Mouse (Mus musculus): Measurements from ENCODE around the gene Prdm10. TPM values are rescaled to one million over a fixed set of nuclear protein-coding genes. Genes with fewer than 3 reads are reported as not detected.

Gene Prdm10
- total and polyA plus RNA-seq, 2 experiments from 2014 or later, result 5.1 to 16.0 TPM

DNA sequence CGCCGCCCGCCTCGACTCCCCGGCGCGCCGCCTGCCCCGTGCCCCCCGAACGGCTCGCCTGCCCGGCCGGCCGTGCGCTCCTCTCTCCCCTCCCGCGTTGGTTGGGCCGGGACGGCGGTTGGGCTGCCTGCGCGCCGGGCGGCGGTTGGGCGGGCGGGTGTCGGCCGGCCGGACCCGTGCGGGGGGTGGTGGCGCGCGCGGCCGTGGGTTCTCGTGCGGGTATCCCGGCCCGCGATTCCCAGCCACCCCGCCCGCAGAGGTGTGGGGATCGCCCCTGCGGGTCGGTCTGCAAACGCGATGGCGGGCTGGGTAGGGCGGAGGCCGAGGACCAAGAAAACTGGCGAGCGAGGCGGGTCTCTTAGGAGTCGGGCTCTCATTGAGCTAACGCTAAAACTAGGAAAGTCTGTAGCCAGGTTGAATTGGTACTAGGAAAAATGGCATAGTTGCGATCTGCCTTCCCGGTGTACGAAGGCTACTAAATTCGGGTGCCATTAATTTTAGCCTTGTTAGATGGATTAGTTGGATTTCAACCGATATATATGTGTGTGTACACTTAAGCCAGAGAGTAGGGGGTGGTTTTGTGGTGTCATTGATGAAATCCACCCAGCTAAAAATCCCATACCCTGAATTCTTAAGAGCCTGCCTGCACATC lies 799 bp downstream of the Prdm10 start:
- peak; percentile 76 for DNase-seq
- WGBS, result under 1% methylated on average over 40 of the region's 63 CpGs
- ATAC-seq, result peak; percentile 44

GRCm38 (mm10) chr9:31281663-31282015 lies 1.3 kb downstream of the Prdm10 start:
- Histone ChIP-seq H3K4me1 (ENCODE audit: insufficient read depth) (peaks cover 12% of the 10 kb centered on the region; the same call in 1 of the 2 replicates), H3K27ac (ENCODE audit: low read depth, low read length) (peak overlapping the region; percentile 98), H3K9me3 (ENCODE audit: low read length) (no peaks in the 10 kb centered on the region), H3K4me3 (ENCODE audit: low read depth, low read length) (peak overlapping the region; percentile 79), H3K9ac (peak overlapping the region; percentile 97), H3K4me2 (ENCODE audit: low read depth) (peak overlapping the region; percentile 78), H3K27me3 (ENCODE audit: insufficient read depth, low read length) (no peaks in the 10 kb centered on the region), H3K36me3 (ENCODE audit: insufficient read depth) (peaks cover 4% of the 10 kb centered on the region; the same call in 1 of the 2 replicates)
- ATAC-seq (no peak), DNase-seq (peak; percentile 63)
- WGBS, result 1% methylated on average over 11 of the region's 11 CpGs
- no peak for TF ChIP-seq CTCF (IDR thresholded peaks at IDR 0.05; ENCODE audit: low read depth)

More for the DNA sequence above, 799 bp downstream of the Prdm10 start:
- H3K27me3 ChIP-seq (ENCODE audit: insufficient read depth, low read length), result no peaks in the 10 kb centered on the region
- peaks cover 12% of the 10 kb centered on the region; the same call in 1 of the 2 replicates for H3K4me1 ChIP-seq (ENCODE audit: insufficient read depth)
- H3K4me2 ChIP-seq (ENCODE audit: low read depth), result peak overlapping the region; percentile 78
- no peaks in the 10 kb centered on the region for H3K9me3 ChIP-seq (ENCODE audit: low read length)
- peak overlapping the region; percentile 98 for H3K27ac ChIP-seq (ENCODE audit: low read depth, low read length)
- peak overlapping the region; percentile 79 for H3K4me3 ChIP-seq (ENCODE audit: low read depth, low read length)
- TF ChIP-seq CTCF (IDR thresholded peaks at IDR 0.05; ENCODE audit: low read depth), result no peak
- 0 out of 2 replicates have a peak, but pooled peaks cover 3% of the 10 kb centered on the region for H3K36me3 ChIP-seq (ENCODE audit: insufficient read depth)
- peak overlapping the region; percentile 97 for H3K9ac ChIP-seq

GRCm38 (mm10) chr9:31282536-31282935 lies 2.2 kb downstream of the Prdm10 start:
- TF ChIP-seq CTCF (IDR thresholded peaks at IDR 0.05; ENCODE audit: low read depth), result no peak
- no peaks in the 10 kb centered on the region for H3K27me3 ChIP-seq (ENCODE audit: insufficient read depth, low read length)
- H3K4me2 ChIP-seq (ENCODE audit: low read depth), result peak overlapping the region; percentile 78; the same call in 1 of the 2 replicates
- ATAC-seq (no peak), DNase-seq (no peak)
- no peaks in the 10 kb centered on the region for H3K9me3 ChIP-seq (ENCODE audit: low read length)
- no peak overlapping the region for H3K4me3 ChIP-seq (ENCODE audit: low read depth, low read length)
- H3K36me3 ChIP-seq (ENCODE audit: insufficient read depth), result peaks cover 7% of the 10 kb centered on the region; the same call in 1 of the 2 replicates
- H3K27ac ChIP-seq (ENCODE audit: low read depth, low read length), result no peak overlapping the region
- WGBS, result 8% methylated on average over 4 of the region's 4 CpGs
- no peak overlapping the region for H3K9ac ChIP-seq
- H3K4me1 ChIP-seq (ENCODE audit: insufficient read depth), result peaks cover 12% of the 10 kb centered on the region; the same call in 1 of the 2 replicates

GRCm38 (mm10) chr9:31283044-31283443 lies 2.7 kb downstream of the Prdm10 start:
- Histone ChIP-seq H3K9ac (no peak overlapping the region), H3K4me1 (ENCODE audit: insufficient read depth) (peaks cover 12% of the 10 kb centered on the region; the same call in 1 of the 2 replicates), H3K36me3 (ENCODE audit: insufficient read depth) (peaks cover 7% of the 10 kb centered on the region; the same call in 1 of the 2 replicates), H3K9me3 (ENCODE audit: low read length) (no peaks in the 10 kb centered on the region), H3K27ac (ENCODE audit: low read depth, low read length) (no peak overlapping the region), H3K27me3 (ENCODE audit: insufficient read depth, low read length) (no peaks in the 10 kb centered on the region), H3K4me3 (ENCODE audit: low read depth, low read length) (no peak overlapping the region), H3K4me2 (ENCODE audit: low read depth) (0 out of 2 replicates have a peak overlapping the region, but pooled peaks have one; percentile 78)
- no peak for TF ChIP-seq CTCF (IDR thresholded peaks at IDR 0.05; ENCODE audit: low read depth)
- WGBS, result 80% methylated on average over 4 of the region's 4 CpGs
- ATAC-seq, result no peak
- DNase-seq, result no peak

GRCm38 (mm10) chr9:31283911-31284310 lies 3.6 kb downstream of the Prdm10 start:
- H3K27me3 ChIP-seq (ENCODE audit: insufficient read depth, low read length), result no peaks in the 10 kb centered on the region
- TF ChIP-seq CTCF (IDR thresholded peaks at IDR 0.05; ENCODE audit: low read depth), result no peak
- peaks cover 12% of the 10 kb centered on the region; the same call in 1 of the 2 replicates for H3K4me1 ChIP-seq (ENCODE audit: insufficient read depth)
- DNase-seq (no peak), ATAC-seq (no peak)
- no peak overlapping the region for H3K27ac ChIP-seq (ENCODE audit: low read depth, low read length)
- peaks cover 7% of the 10 kb centered on the region; the same call in 1 of the 2 replicates for H3K36me3 ChIP-seq (ENCODE audit: insufficient read depth)
- no peak overlapping the region for H3K4me3 ChIP-seq (ENCODE audit: low read depth, low read length)
- H3K9ac ChIP-seq, result no peak overlapping the region
- no peak overlapping the region for H3K4me2 ChIP-seq (ENCODE audit: low read depth)
- 89% methylated on average over 3 of the region's 3 CpGs for WGBS
- H3K9me3 ChIP-seq (ENCODE audit: low read length), result no peaks in the 10 kb centered on the region

DNA sequence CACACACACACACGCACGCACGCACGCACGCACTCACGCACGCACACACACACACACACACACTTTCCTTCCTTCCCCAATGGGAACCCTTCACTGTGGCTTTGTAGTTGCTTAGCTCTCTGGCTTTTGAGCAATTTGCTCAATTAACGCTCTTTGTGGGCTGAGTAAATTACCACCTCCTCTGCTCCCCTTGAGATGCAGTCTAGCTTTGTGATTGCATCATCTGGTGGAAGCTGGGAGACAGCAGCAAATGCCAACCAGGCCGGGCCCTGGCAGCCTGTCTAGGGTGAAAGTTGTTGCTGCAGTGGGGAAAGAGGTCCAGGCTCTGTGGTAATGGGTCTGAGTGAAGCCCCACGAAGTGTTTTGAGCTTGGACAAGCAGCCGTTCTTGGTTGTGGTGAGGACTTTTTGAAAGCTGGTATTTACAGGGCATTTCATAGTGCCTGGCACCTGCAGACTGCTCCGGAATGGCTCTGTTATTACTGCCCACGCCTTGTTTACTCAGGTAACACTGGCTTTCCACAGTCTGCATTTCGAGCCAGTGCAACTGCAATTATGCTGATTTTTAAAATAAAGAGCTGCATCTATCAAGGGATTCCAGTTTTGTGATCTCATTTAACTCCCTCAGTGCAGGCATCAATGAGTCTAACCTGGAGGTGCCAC lies 10.0 kb downstream of the Prdm10 start:
- H3K27ac ChIP-seq (ENCODE audit: low read depth, low read length), result peak overlapping the region; percentile 31
- ATAC-seq (peak; percentile 88), DNase-seq (peak; percentile 61)
- H3K36me3 ChIP-seq (ENCODE audit: insufficient read depth), result peaks cover 4% of the 10 kb centered on the region; the same call in 1 of the 2 replicates
- H3K9me3 ChIP-seq (ENCODE audit: low read length), result no peaks in the 10 kb centered on the region
- no peaks in the 10 kb centered on the region for H3K4me1 ChIP-seq (ENCODE audit: insufficient read depth)
- no peak for TF ChIP-seq CTCF (IDR thresholded peaks at IDR 0.05; ENCODE audit: low read depth)
- no peak overlapping the region for H3K4me3 ChIP-seq (ENCODE audit: low read depth, low read length)
- no peaks in the 10 kb centered on the region for H3K27me3 ChIP-seq (ENCODE audit: insufficient read depth, low read length)
- no peak overlapping the region for H3K9ac ChIP-seq
- H3K4me2 ChIP-seq (ENCODE audit: low read depth), result no peak overlapping the region
- WGBS, result 32% methylated on average over 14 of the region's 14 CpGs

DNA sequence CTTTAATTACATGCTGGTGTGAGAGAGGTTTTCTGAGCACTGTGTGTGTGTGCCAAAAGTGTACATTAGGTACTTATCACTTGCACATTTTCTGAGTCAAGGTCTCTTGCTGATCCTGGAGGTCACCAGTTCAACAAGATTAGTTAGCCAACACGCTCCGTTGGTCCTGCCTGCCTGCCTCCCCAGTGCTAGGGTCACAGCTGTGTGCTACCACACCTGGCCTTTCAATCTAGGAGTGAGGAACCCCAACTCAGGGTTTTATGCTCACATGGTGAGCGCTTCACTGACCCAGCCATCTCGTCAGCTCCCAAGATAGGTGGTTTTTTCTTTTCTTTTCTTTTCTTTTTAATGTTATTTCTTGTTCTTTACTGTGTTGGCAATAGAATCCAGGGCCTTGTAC lies 11.6 kb downstream of the Prdm10 start:
- Histone ChIP-seq H3K4me3 (ENCODE audit: low read depth, low read length) (no peak overlapping the region), H3K27ac (ENCODE audit: low read depth, low read length) (no peak overlapping the region), H3K9me3 (ENCODE audit: low read length) (no peaks in the 10 kb centered on the region), H3K27me3 (ENCODE audit: insufficient read depth, low read length) (no peaks in the 10 kb centered on the region), H3K9ac (no peak overlapping the region), H3K4me1 (ENCODE audit: insufficient read depth) (peaks cover 8% of the 10 kb centered on the region; the same call in 1 of the 2 replicates), H3K4me2 (ENCODE audit: low read depth) (no peak overlapping the region), H3K36me3 (ENCODE audit: insufficient read depth) (no peaks in the 10 kb centered on the region)
- no peak for TF ChIP-seq CTCF (IDR thresholded peaks at IDR 0.05; ENCODE audit: low read depth)
- 80% methylated on average over 4 of the region's 4 CpGs for WGBS
- ATAC-seq (no peak), DNase-seq (no peak)
